Mouse (Mus musculus) kidney, embryonic 15.5 days (tissue): ENCODE measurements around the gene Chd4. TPM values are rescaled to one million over a fixed set of nuclear protein-coding genes. Genes with fewer than 3 reads are reported as not detected.

Experiments used
- ATAC-seq: fragments of 200-750 bp; cut with Nextera tagmentation; replicated peaks from 2 replicates; pipeline ENCODE4 v1.8.0; 2017; ENCODE audit warnings: moderate TSS enrichment; ENCODE audit not compliant: low FRiP score
- H3K27ac ChIP-seq: fragments of 300-500 bp; sonication (generic); 2 replicates; pipeline ENCODE4 v1.5.1; 2015; ENCODE audit warnings: mild to moderate bottlenecking, inconsistent platforms
- H3K27me3 ChIP-seq: fragments of 300-500 bp; sonication (generic); 2 replicates; pipeline ENCODE4 v1.6.1; 2015; ENCODE audit warnings: inconsistent platforms
- H3K36me3 ChIP-seq: fragments of 300-500 bp; sonication (generic); 2 replicates; pipeline ENCODE4 v1.6.1; 2015; ENCODE audit warnings: inconsistent platforms
- H3K4me1 ChIP-seq: fragments of 300-500 bp; sonication (generic); 2 replicates; pipeline ENCODE4 v1.6.1; 2015; ENCODE audit warnings: inconsistent platforms
- H3K4me2 ChIP-seq: fragments of 300-500 bp; sonication (generic); 2 replicates; pipeline ENCODE4 v1.6.1; 2015; ENCODE audit warnings: moderate library complexity, mild to moderate bottlenecking, inconsistent platforms
- H3K4me3 ChIP-seq: fragments of 300-500 bp; sonication (generic); replicated peaks from 2 replicates; pipeline ENCODE4 v1.5.1; 2015; ENCODE audit warnings: mild to moderate bottlenecking, inconsistent platforms
- H3K9ac ChIP-seq: fragments of 300-500 bp; sonication (generic); 2 replicates; pipeline ENCODE4 v1.6.1; 2015; ENCODE audit warnings: mild to moderate bottlenecking, inconsistent platforms
- H3K9me3 ChIP-seq: fragments of 300-500 bp; sonication (generic); replicated peaks from 2 replicates; pipeline ENCODE4 v1.6.1; 2016; ENCODE audit warnings: inconsistent platforms
- WGBS: fragments of 180-500 bp; shearing (Covaris S2); methylation state at CpG from one replicate; pipeline ENCODE4 v1.1.7; 2015; ENCODE audit warnings: mixed read lengths; 5-methylcytosine and 5-hydroxymethylcytosine counted together
- polyA plus RNA-seq: library from polyadenylated mRNA; unstranded; fragments of >200 nt; fragmentation: Nextera tagmentation; extraction: Ambion mirVana; gene quantifications from 2 replicates; pipeline ENCODE4 v1.2.1, GENCODE M21; 2015

Gene Chd4
- polyA plus RNA-seq, 1 experiment from 2014 or later = 99.2 TPM

GRCm38 (mm10) chr6:125128724-125129123, 32.9 kb downstream of the Chd4 start:
- Histone ChIP-seq H3K4me2 (no peak overlapping the region), H3K4me1 (peaks cover 22% of the 10 kb centered on the region), H3K4me3 (no peak overlapping the region), H3K27ac (no peak overlapping the region), H3K9ac (no peak overlapping the region), H3K9me3 (no peaks in the 10 kb centered on the region), H3K27me3 (no peaks in the 10 kb centered on the region), H3K36me3 (peaks cover 80% of the 10 kb centered on the region)
- ATAC-seq = no peak
- WGBS = 91% methylated on average over 12 of the region's 12 CpGs

DNA sequence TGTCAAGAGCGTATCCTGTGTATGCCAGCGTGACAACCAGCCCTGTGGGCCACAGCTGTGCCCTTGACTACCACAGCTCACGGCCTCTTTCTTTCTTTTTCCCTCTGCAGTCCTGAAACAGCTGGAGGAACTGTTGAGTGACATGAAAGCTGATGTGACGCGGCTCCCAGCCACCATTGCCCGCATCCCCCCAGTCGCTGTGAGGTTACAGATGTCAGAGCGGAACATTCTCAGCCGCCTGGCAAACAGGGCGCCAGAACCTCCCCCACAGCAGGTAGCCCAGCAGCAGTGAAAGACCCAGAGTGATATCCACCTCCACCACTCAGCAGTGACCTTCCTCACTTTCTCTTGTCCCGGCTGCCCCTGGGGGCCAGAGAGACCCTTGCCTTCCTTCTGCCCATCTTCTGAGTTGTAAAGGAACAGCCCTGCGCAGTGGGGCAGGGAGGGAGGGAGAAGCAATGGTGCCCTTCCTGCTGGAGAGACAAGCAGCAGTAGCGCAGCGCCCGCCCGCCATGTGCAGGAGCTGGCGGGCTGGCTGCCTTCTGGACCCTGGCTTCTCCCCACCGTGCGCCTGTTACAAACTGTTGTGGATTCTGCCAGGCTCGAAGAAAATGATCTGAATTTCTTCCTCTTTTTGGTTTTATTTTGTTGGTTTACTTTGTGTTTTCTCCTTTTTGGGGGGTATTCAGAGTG, 34.1 kb downstream of the Chd4 start:
- Histone ChIP-seq H3K4me3 (no peak overlapping the region), H3K36me3 (peaks cover 80% of the 10 kb centered on the region), H3K9me3 (no peaks in the 10 kb centered on the region), H3K9ac (no peak overlapping the region), H3K27me3 (no peaks in the 10 kb centered on the region), H3K4me1 (peaks cover 22% of the 10 kb centered on the region), H3K27ac (no peak overlapping the region), H3K4me2 (no peak overlapping the region)
- no peak for ATAC-seq
- 90% methylated on average over 20 of the region's 20 CpGs for WGBS

- H3K27ac ChIP-seq = peak within 1 kb of the TSS; percentile 92
- peak; percentile 94 for ATAC-seq
- peak within 1 kb of the TSS; percentile 80 for H3K4me3 ChIP-seq
- H3K9me3 ChIP-seq = no peaks in the 10 kb centered on the region
- H3K36me3 ChIP-seq = peaks cover 80% of the 10 kb centered on the region
- under 1% methylated on average over 66 of the region's 66 CpGs for WGBS
- peak within 1 kb of the TSS; percentile 77 for H3K9ac ChIP-seq
- peak within 1 kb of the TSS; percentile 87 for H3K4me2 ChIP-seq
- H3K27me3 ChIP-seq = no peaks in the 10 kb centered on the region
- H3K4me1 ChIP-seq = peaks cover 22% of the 10 kb centered on the region
Observed at GRCm38 (mm10) chr6:125131302-125132156, 35.7 kb downstream of the Chd4 start, which contains the start of gene Nop2. TSS of gene Nop2 (plus strand) at chr6:125131909.

DNA sequence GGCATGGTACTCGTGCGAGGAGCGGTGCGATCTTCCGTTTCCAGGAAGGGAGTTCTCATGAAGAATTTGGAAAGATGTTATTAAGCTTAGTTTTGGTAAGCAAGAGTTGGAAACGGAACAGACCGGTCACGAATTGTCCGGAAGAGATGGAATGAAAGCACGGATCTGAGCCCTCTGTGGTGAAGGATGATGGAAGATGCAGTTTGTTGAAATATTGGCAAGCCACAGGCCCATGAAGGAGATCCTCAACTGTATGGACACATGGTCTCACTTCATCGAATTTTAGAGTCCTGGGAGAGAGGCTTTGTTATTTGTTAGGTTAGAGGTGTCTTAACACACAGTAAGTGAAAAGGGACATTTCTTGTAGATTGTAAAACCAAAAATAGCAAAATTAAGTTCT, 36.7 kb downstream of the Chd4 start:
- H3K27me3 ChIP-seq = no peaks in the 10 kb centered on the region
- WGBS = 6% methylated on average over 11 of the region's 11 CpGs
- peak overlapping the region; percentile 92; the same call in 1 of the 2 replicates for H3K27ac ChIP-seq
- H3K9me3 ChIP-seq = no peaks in the 10 kb centered on the region
- peak overlapping the region; percentile 77 for H3K9ac ChIP-seq
- peak overlapping the region; percentile 87 for H3K4me2 ChIP-seq
- H3K4me1 ChIP-seq = peaks cover 22% of the 10 kb centered on the region
- peak overlapping the region; percentile 80 for H3K4me3 ChIP-seq
- ATAC-seq = no peak
- peaks cover 80% of the 10 kb centered on the region for H3K36me3 ChIP-seq

DNA sequence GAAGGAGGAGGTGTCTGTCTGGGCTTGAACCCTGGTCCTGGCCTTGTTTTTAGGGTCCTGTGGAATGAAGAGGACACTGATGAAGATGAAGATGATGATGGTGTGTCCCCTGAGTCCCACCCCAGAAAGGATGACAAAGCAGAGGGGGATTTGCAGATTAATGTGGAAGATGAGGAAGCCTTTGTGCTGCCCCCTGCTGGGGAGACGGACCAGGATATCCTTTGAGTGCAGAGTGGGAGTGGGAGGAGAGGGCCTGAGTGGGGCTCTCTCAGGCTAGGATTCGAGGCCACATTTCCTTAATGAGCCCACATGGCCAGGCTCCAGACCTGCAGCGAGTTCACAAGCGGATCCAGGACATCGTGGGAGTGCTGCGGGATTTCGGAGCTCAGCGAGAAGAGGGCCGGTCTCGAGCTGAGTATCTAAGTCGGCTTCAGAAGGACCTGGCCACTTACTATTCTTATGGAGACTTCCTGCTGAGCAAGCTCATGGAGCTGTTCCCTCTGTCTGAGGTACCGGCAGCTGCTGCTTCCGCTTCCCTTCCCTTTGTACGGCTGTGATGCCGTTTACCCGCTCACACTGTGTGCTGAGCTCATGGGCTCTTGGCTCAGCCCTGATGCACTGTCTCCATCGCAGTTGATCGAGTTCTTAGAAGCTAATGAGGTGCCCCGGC, 41.4 kb downstream of the Chd4 start:
- Histone ChIP-seq H3K9ac (no peak overlapping the region), H3K27ac (no peak overlapping the region), H3K4me1 (peaks cover 14% of the 10 kb centered on the region), H3K9me3 (no peaks in the 10 kb centered on the region), H3K36me3 (peaks cover 92% of the 10 kb centered on the region), H3K27me3 (no peaks in the 10 kb centered on the region), H3K4me2 (no peak overlapping the region), H3K4me3 (no peak overlapping the region)
- no peak for ATAC-seq
- 91% methylated on average over 19 of the region's 19 CpGs for WGBS

- Histone ChIP-seq H3K4me1 (peaks cover 10% of the 10 kb centered on the region), H3K27me3 (no peaks in the 10 kb centered on the region), H3K4me3 (no peak overlapping the region), H3K4me2 (no peak overlapping the region), H3K9me3 (no peaks in the 10 kb centered on the region), H3K9ac (no peak overlapping the region), H3K36me3 (peaks cover 99% of the 10 kb centered on the region), H3K27ac (no peak overlapping the region)
- ATAC-seq = no peak
- 89% methylated on average over 7 of the region's 7 CpGs for WGBS
Observed at GRCm38 (mm10) chr6:125139747-125140146, 44.0 kb downstream of the Chd4 start.

DNA sequence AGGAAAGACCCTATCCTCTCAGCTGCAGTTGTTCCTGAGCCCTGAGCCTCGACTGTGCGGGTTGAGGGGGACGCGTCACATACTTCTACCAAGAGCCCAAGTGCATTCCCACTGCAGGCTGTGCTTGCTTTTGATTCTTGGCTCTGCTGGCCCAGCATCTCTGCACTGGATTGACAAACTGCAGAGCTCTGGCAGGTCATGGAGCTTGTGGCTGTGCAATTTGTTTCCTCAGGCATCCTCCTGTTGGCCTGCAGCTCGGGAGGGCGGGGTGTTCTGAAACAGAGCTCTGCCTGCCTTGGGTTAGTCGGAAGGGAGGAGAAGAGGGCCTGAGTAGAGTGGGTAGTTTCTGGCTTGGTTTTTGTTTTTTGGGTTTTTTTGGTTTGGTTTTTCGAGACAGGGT, 46.7 kb downstream of the Chd4 start:
- peaks cover 72% of the 10 kb centered on the region for H3K36me3 ChIP-seq
- no peak overlapping the region for H3K4me3 ChIP-seq
- H3K27ac ChIP-seq = no peak overlapping the region

DNA sequence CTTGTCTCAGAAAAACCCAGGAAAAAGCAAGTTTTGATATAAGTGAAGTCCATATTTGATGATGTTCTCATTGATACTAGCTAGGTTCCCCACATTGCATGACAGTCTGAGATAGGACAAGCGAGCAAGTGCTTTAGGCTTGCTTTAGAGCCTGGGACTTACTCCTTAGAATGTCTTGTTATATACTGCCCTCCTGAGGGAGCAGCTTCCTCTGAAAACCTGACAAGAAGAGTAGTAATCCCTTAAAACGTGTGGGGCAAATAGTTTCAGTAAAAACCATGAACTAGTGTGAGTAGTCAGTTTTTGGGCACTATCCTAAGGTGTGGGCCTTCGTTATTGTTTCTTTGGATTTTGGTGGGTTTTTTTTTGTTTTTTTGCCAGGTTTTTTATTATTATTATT, 47.3 kb downstream of the Chd4 start:
- no peak overlapping the region for H3K4me3 ChIP-seq
- no peak overlapping the region for H3K27ac ChIP-seq
- WGBS = 76% methylated on average over 3 of the region's 3 CpGs
- peaks cover 44% of the 10 kb centered on the region for H3K4me1 ChIP-seq
- H3K9ac ChIP-seq = no peak overlapping the region
- H3K36me3 ChIP-seq = peaks cover 65% of the 10 kb centered on the region
- no peak for ATAC-seq
- no peak overlapping the region for H3K4me2 ChIP-seq
- no peaks in the 10 kb centered on the region for H3K27me3 ChIP-seq
- H3K9me3 ChIP-seq = no peaks in the 10 kb centered on the region

More for the DNA sequence above, 46.7 kb downstream of the Chd4 start:
- Histone ChIP-seq H3K9ac (no peak overlapping the region), H3K4me1 (peaks cover 37% of the 10 kb centered on the region), H3K4me2 (no peak overlapping the region), H3K27me3 (no peaks in the 10 kb centered on the region), H3K9me3 (no peaks in the 10 kb centered on the region)
- 92% methylated on average over 8 of the region's 8 CpGs for WGBS
- ATAC-seq = no peak

DNA sequence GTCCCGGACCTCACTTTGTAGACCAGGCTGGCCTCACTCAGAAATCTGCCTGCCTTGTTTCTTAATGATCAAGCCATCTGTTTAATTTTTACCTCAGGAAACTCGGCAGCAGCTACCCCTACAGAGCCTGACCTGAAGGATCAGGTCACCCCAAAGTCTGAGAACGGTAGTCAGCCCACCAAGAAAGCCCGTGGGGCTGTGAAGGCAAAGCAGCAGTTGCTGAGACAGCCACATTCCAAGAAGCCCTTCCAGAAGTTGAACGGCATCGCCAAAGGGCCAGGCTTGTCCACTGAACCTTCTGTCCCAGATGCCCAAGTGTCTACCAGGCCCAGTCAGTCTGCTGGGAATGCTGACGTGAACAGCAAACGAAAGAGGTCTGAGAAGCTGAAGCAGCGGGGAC, 48.1 kb downstream of the Chd4 start:
- no peaks in the 10 kb centered on the region for H3K27me3 ChIP-seq
- 80% methylated on average over 9 of the region's 9 CpGs for WGBS

DNA sequence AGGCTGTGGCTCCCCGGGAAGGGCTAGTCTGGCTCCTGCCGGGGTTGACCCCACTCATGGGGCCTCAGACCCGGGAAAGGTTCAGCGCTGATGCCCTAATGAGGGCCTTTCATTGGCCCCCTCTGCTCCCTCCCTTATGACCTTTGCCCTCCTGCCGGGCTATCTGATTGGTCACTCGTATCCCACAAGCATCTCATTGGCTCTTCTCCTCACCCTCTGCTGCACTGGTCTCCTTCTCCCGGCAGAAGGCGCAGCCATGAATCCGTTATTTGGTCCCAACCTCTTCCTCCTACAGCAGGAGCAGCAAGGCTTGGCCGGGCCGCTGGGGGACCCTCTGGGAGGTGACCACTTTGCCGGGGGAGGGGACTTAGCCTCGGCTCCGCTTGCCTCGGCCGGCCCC, 49.2 kb downstream of the Chd4 start, which contains the start of gene Iffo1:
Iffo1 (plus strand) TSS at position 241 of the 400 bp plus-strand sequence.
- peak within 1 kb of the TSS; percentile 55 for H3K9ac ChIP-seq
- peak within 1 kb of the TSS; percentile 55 for H3K4me3 ChIP-seq
- peak within 1 kb of the TSS; percentile 76 for H3K4me2 ChIP-seq
- H3K27me3 ChIP-seq = no peaks in the 10 kb centered on the region
- H3K4me1 ChIP-seq = peaks cover 61% of the 10 kb centered on the region
- WGBS = under 1% methylated on average over 16 of the region's 16 CpGs
- peak within 1 kb of the TSS; percentile 84 for H3K27ac ChIP-seq
- peak; percentile 89 for ATAC-seq
- H3K36me3 ChIP-seq = peaks cover 47% of the 10 kb centered on the region
- H3K9me3 ChIP-seq = no peaks in the 10 kb centered on the region

More for the DNA sequence above, 48.1 kb downstream of the Chd4 start:
- H3K27ac ChIP-seq = 0 out of 2 replicates have a peak overlapping the region, but pooled peaks have one; percentile 84
- H3K36me3 ChIP-seq = peaks cover 58% of the 10 kb centered on the region
- no peak overlapping the region for H3K4me2 ChIP-seq
- no peak for ATAC-seq
- peaks cover 52% of the 10 kb centered on the region for H3K4me1 ChIP-seq
- H3K9ac ChIP-seq = no peak overlapping the region
- no peak overlapping the region for H3K4me3 ChIP-seq
- no peaks in the 10 kb centered on the region for H3K9me3 ChIP-seq

GRCm38 (mm10) chr6:125145479-125145951, 49.7 kb downstream of the Chd4 start:
- Histone ChIP-seq H3K9ac (peak overlapping the region; percentile 55), H3K27ac (peak overlapping the region; percentile 84), H3K9me3 (no peaks in the 10 kb centered on the region), H3K27me3 (no peaks in the 10 kb centered on the region), H3K4me2 (peak overlapping the region; percentile 76), H3K36me3 (peaks cover 41% of the 10 kb centered on the region), H3K4me3 (peak overlapping the region; percentile 55), H3K4me1 (peaks cover 61% of the 10 kb centered on the region)
- WGBS = 2% methylated on average over 35 of the region's 35 CpGs
- peak; percentile 37 for ATAC-seq
